Mouse (Mus musculus) brain, embryonic 14.5 days (tissue): ENCODE measurements at regions not wholly inside any gene's neighbourhood (a gene's known extent, or its start where the extent isn't known, plus 50 kb on each side); places are given as distances from the start of the nearest gene placed in this dataset.

Experiments used
- CTCF ChIP-seq: fragments of 200-500 bp; IDR thresholded peaks from 2 replicates; pipeline ENCODE4 v1.5.1; 2012; ENCODE audit warnings: inconsistent platforms, mild to moderate bottlenecking, moderate library complexity, borderline replicate concordance; ENCODE audit not compliant: insufficient read depth, insufficient read length; ENCODE audit errors: extremely low read depth
- POLR2A ChIP-seq: fragments of 200-500 bp; IDR thresholded peaks from 2 replicates; pipeline ENCODE4 v1.6.1; 2012; ENCODE audit warnings: mild to moderate bottlenecking, inconsistent platforms, borderline replicate concordance; ENCODE audit not compliant: poor library complexity, insufficient read depth, insufficient read length, severe bottlenecking; ENCODE audit errors: extremely low read depth

DNA sequence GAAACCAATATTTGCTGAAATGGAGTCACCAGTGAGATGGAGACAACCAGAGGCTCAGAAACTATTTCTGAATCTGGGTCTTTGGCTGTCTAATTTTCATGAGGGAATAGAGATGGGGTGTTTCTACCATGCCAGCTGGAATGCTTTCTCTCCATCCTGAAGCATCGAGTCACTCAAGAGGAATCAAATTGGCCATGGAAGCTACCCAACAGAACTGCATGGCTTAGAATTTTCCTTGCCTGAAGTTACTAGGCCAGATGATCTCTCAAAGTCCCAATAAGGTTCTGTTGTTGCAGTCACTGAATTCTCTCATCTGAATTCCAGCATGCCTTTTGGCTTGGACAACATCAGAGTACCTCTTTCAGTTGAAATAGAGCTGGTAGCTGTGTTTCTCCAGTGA lies 2986.7 kb upstream of the 5930422O12Rik start:
- TF ChIP-seq POLR2A (no peak), CTCF (no peak)
